Mouse (Mus musculus) bone marrow, adult 2 months (tissue): ENCODE data around the gene Olfr1061. TPM values are rescaled to one million over a fixed set of nuclear protein-coding genes. Genes with fewer than 3 reads are reported as not detected.

Source experiments
- polyA plus RNA-seq: library from polyadenylated mRNA; stranded (reverse); fragments of >200 nt; gene quantifications from 2 replicates; pipeline ENCODE4 v1.2.4, GENCODE M21; 2011; ENCODE audit warnings: low replicate concordance; ENCODE audit not compliant: missing spikeins, insufficient read depth, insufficient read length

The Olfr1061 gene
- polyA plus RNA-seq, 1 experiment = not detected

Other genes with a start within 250 kb of the Olfr1061 start
- not detected in 2 replicates for gene Olfr1043, start 246.5 kb downstream of the Olfr1061 start, polyA plus RNA-seq
- not detected in 2 replicates for gene Olfr1044, start 236.2 kb downstream of the Olfr1061 start, polyA plus RNA-seq
- not detected in 2 replicates for gene Olfr52, start 228.4 kb downstream of the Olfr1061 start, polyA plus RNA-seq
- gene Olfr1045, start 211.0 kb downstream of the Olfr1061 start, polyA plus RNA-seq = not detected in 2 replicates
- not detected in 2 replicates for gene Olfr1046, start 194.7 kb downstream of the Olfr1061 start, polyA plus RNA-seq
- gene Olfr1047, start 182.6 kb downstream of the Olfr1061 start, polyA plus RNA-seq = not detected in 2 replicates
- gene Olfr1048, start 173.8 kb downstream of the Olfr1061 start, polyA plus RNA-seq = not detected in 2 replicates
- gene Olfr1049, start 155.7 kb downstream of the Olfr1061 start, polyA plus RNA-seq = not detected in 2 replicates
- gene Olfr1051, start 135.0 kb downstream of the Olfr1061 start, polyA plus RNA-seq = not detected in 2 replicates
- not detected in 2 replicates for gene Olfr1052, start 121.6 kb downstream of the Olfr1061 start, polyA plus RNA-seq
- gene Olfr1053, start 98.8 kb downstream of the Olfr1061 start, polyA plus RNA-seq = not detected in 2 replicates
- gene Olfr1054, start 78.6 kb downstream of the Olfr1061 start, polyA plus RNA-seq = not detected in 2 replicates
- not detected in 2 replicates for gene Olfr1055, start 63.8 kb downstream of the Olfr1061 start, polyA plus RNA-seq
- gene Olfr1056, start 51.6 kb downstream of the Olfr1061 start, polyA plus RNA-seq = not detected in 2 replicates
- not detected in 2 replicates for gene Olfr1057, start 35.7 kb downstream of the Olfr1061 start, polyA plus RNA-seq
- not detected in 2 replicates for gene Olfr1058, start 25.5 kb downstream of the Olfr1061 start, polyA plus RNA-seq
- gene Olfr1062, start 12.7 kb upstream of the Olfr1061 start, polyA plus RNA-seq = 0.45 and 0.97 TPM in 2 replicates
- gene Olfr1065, start 36.5 kb upstream of the Olfr1061 start, polyA plus RNA-seq = not detected in 2 replicates
- not detected in 2 replicates for gene Olfr1066, start 42.2 kb upstream of the Olfr1061 start, polyA plus RNA-seq
- gene Olfr228, start 73.3 kb upstream of the Olfr1061 start, polyA plus RNA-seq = not detected in 2 replicates
- not detected in 2 replicates for gene Olfr1076, start 94.4 kb upstream of the Olfr1061 start, polyA plus RNA-seq
- not detected in 2 replicates for gene Olfr1079, start 128.4 kb upstream of the Olfr1061 start, polyA plus RNA-seq
- not detected in 2 replicates for gene Olfr1080, start 144.2 kb upstream of the Olfr1061 start, polyA plus RNA-seq
- 1.0 TPM in 1 of 2 replicates, not detected in the other for gene Olfr1082, start 184.9 kb upstream of the Olfr1061 start, polyA plus RNA-seq
- gene Olfr1084, start 225.7 kb upstream of the Olfr1061 start, polyA plus RNA-seq = not detected in 2 replicates
- gene Olfr1085, start 248.0 kb upstream of the Olfr1061 start, polyA plus RNA-seq = 0.30 TPM in 1 of 2 replicates, not detected in the other